12 mouse cellular contexts compared by ENCODE assay signal in genomic region chr4:125637364-125637763, GRCm38 (mm10).
"Had no signal": no experiment of that assay in that cellular context is flagged by ENCODE, and none has a peak within 500 bp of the region (broad histone marks: within the 10 kb centered on the region; RNA-seq: fewer than 3 reads in every experiment).

No protein-coding gene starts in this region.

- H3K4me3 ChIP-seq: kidney, embryonic 15.5 days; limb, embryonic 15.5 days; liver, embryonic 12.5 days; midbrain, embryonic 12.5 days; neural tube, embryonic 13.5 days; stomach, embryonic 15.5 days had no signal

- ATAC-seq: liver, embryonic 12.5 days had no signal

- H3K9me3 ChIP-seq: kidney, embryonic 15.5 days; limb, embryonic 15.5 days; liver, embryonic 12.5 days; midbrain, embryonic 12.5 days; neural tube, embryonic 13.5 days; stomach, embryonic 15.5 days had no signal

- H3K4me2 ChIP-seq: kidney, embryonic 15.5 days; limb, embryonic 15.5 days; liver, embryonic 12.5 days; lung, embryonic 14.5 days; midbrain, embryonic 12.5 days; neural tube, embryonic 13.5 days; stomach, embryonic 15.5 days had no signal

- H3K36me3 ChIP-seq: kidney, embryonic 15.5 days; limb, embryonic 15.5 days; liver, embryonic 12.5 days; midbrain, embryonic 12.5 days; neural tube, embryonic 13.5 days; stomach, embryonic 15.5 days had no signal

- H3K4me1 ChIP-seq: liver, embryonic 12.5 days had no signal

- H3K27me3 ChIP-seq: limb, embryonic 15.5 days; liver, embryonic 12.5 days; stomach, embryonic 15.5 days had no signal

- H3K9ac ChIP-seq: kidney, embryonic 15.5 days; limb, embryonic 15.5 days; liver, embryonic 12.5 days; lung, embryonic 14.5 days; midbrain, embryonic 12.5 days; neural tube, embryonic 13.5 days; stomach, embryonic 15.5 days had no signal

- H3K27ac ChIP-seq: limb, embryonic 15.5 days; liver, embryonic 12.5 days; midbrain, embryonic 12.5 days; neural tube, embryonic 13.5 days; stomach, embryonic 15.5 days had no signal

- DNase-seq: lung, embryonic 14.5 days; retina, postnatal 1 day; right cerebral cortex, postnatal 4 days; spleen, adult 18-20 months; thymus, adult 2 months; thymus, postnatal 25 days had no signal
